Mouse (Mus musculus): ENCODE data around the gene Cys1. TPM values are rescaled to one million over a fixed set of nuclear protein-coding genes. Genes with fewer than 3 reads are reported as not detected.

Gene Cys1
- polyA plus RNA-seq, 1 experiment from 2014 or later = 1.0 TPM

- WGBS = 83% methylated on average over 4 of the region's 4 CpGs
- ATAC-seq (ENCODE audit: insufficient number of reproducible peaks, low FRiP score) = no peak
- H3K9me3 ChIP-seq (replicated peaks) = no peaks in the 10 kb centered on the region
- H3K4me3 ChIP-seq = no peak overlapping the region
- H3K4me2 ChIP-seq = no peak overlapping the region
- peaks cover 25% of the 10 kb centered on the region for H3K4me1 ChIP-seq (replicated peaks)
- H3K9ac ChIP-seq = no peak overlapping the region
- H3K36me3 ChIP-seq = peaks cover 62% of the 10 kb centered on the region
- H3K27me3 ChIP-seq (replicated peaks) = no peaks in the 10 kb centered on the region
- H3K27ac ChIP-seq (ENCODE audit: poor library complexity, severe bottlenecking) = no peak overlapping the region
Measured at GRCm38 (mm10) chr12:24661100-24661499, 20.5 kb downstream of the Cys1 start.

DNA sequence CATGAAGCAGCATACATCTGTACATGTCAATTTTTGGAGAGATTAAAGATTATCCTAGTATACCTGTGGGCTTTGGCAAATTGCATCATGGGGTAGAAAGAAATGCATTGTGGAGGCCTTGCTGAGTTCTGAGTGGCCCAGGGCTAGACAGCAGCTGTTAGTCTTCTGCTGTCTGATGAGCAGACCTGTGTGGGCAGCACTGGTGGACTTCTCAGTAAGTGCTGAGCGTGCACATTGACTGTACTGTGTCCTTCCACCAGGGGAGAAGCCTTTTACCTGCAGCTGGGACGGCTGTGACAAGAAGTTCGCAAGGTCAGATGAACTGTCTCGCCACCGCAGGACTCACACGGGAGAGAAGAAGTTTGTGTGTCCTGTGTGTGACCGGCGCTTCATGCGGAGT lies 21.7 kb downstream of the Cys1 start:
- ATAC-seq (ENCODE audit: insufficient number of reproducible peaks, low FRiP score) = no peak

DNA sequence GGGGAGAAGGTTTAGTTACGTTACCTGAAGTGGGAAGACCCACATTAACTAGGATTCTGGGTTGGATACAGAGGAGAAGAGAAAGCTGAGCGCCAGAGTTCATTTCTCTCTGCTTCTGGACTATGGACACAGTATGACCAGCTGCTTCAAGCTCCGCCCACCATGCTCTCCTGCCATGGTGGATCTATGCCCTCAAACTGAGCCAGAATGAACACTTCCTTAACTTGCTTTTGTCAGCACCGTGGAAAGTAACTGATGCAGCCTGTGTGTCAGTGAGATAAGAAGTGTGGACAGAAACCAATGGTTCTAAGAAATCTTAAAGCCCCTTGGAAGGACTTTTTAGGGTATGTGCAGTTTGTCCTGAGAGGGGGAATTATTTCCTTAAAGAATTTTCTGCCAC lies 22.6 kb downstream of the Cys1 start:
- no peak overlapping the region for H3K9ac ChIP-seq
- no peaks in the 10 kb centered on the region for H3K27me3 ChIP-seq (replicated peaks)
- no peak for ATAC-seq (ENCODE audit: insufficient number of reproducible peaks, low FRiP score)
- no peaks in the 10 kb centered on the region for H3K9me3 ChIP-seq (replicated peaks)
- peaks cover 29% of the 10 kb centered on the region for H3K4me1 ChIP-seq (replicated peaks)
- H3K4me2 ChIP-seq = no peak overlapping the region
- H3K36me3 ChIP-seq = peaks cover 83% of the 10 kb centered on the region
- H3K27ac ChIP-seq (ENCODE audit: poor library complexity, severe bottlenecking) = no peak overlapping the region
- H3K4me3 ChIP-seq = no peak overlapping the region
- 76% methylated on average over 4 of the region's 4 CpGs for WGBS

More for the DNA sequence above, 21.7 kb downstream of the Cys1 start:
- Histone ChIP-seq H3K27ac (ENCODE audit: poor library complexity, severe bottlenecking) (no peak overlapping the region), H3K9ac (no peak overlapping the region), H3K9me3 (replicated peaks) (no peaks in the 10 kb centered on the region), H3K27me3 (replicated peaks) (no peaks in the 10 kb centered on the region), H3K36me3 (peaks cover 73% of the 10 kb centered on the region), H3K4me3 (no peak overlapping the region), H3K4me1 (replicated peaks) (peaks cover 26% of the 10 kb centered on the region), H3K4me2 (no peak overlapping the region)
- WGBS = 91% methylated on average over 9 of the region's 9 CpGs

DNA sequence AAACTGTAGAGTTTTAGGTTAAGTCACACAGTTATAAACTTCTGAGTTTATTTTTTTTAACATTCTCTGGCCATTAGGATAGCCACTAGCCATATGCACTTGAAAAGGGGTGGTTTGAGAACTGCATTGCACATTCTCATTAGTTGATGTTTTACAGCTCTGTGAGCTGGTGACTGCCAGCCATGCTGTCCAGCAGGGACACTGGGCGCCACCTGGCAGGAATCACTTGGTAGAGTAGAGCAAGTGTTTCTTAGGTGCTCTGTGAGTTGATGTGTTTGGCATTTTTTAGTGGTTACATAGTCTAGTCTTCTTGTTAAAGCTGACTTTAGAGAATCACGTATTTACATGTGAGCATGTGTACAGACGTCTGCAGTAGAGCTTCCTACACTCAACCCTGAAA lies 25.2 kb downstream of the Cys1 start:
- H3K9ac ChIP-seq = 0 out of 2 replicates have a peak overlapping the region, but pooled peaks have one; percentile 11
- ATAC-seq (ENCODE audit: insufficient number of reproducible peaks, low FRiP score) = no peak
- H3K36me3 ChIP-seq = peaks cover 70% of the 10 kb centered on the region

GRCm38 (mm10) chr12:24654065-24654862 lies 27.3 kb downstream of the Cys1 start:
- H3K9ac ChIP-seq = no peak overlapping the region
- no peaks in the 10 kb centered on the region for H3K9me3 ChIP-seq (replicated peaks)
- 85% methylated on average over 16 of the region's 16 CpGs for WGBS
- H3K27ac ChIP-seq (ENCODE audit: poor library complexity, severe bottlenecking) = no peak overlapping the region
- peaks cover 58% of the 10 kb centered on the region for H3K4me1 ChIP-seq (replicated peaks)
- H3K27me3 ChIP-seq (replicated peaks) = no peaks in the 10 kb centered on the region
- ATAC-seq (ENCODE audit: insufficient number of reproducible peaks, low FRiP score) = no peak
- no peak overlapping the region for H3K4me3 ChIP-seq
- no peak overlapping the region for H3K4me2 ChIP-seq
- H3K36me3 ChIP-seq = peaks cover 54% of the 10 kb centered on the region

More for the DNA sequence above, 25.2 kb downstream of the Cys1 start:
- H3K4me1 ChIP-seq (replicated peaks) = peaks cover 47% of the 10 kb centered on the region
- H3K4me2 ChIP-seq = no peak overlapping the region
- H3K4me3 ChIP-seq = no peak overlapping the region
- no peaks in the 10 kb centered on the region for H3K27me3 ChIP-seq (replicated peaks)
- WGBS = 83% methylated on average over 3 of the region's 3 CpGs
- no peak overlapping the region for H3K27ac ChIP-seq (ENCODE audit: poor library complexity, severe bottlenecking)
- no peaks in the 10 kb centered on the region for H3K9me3 ChIP-seq (replicated peaks)

DNA sequence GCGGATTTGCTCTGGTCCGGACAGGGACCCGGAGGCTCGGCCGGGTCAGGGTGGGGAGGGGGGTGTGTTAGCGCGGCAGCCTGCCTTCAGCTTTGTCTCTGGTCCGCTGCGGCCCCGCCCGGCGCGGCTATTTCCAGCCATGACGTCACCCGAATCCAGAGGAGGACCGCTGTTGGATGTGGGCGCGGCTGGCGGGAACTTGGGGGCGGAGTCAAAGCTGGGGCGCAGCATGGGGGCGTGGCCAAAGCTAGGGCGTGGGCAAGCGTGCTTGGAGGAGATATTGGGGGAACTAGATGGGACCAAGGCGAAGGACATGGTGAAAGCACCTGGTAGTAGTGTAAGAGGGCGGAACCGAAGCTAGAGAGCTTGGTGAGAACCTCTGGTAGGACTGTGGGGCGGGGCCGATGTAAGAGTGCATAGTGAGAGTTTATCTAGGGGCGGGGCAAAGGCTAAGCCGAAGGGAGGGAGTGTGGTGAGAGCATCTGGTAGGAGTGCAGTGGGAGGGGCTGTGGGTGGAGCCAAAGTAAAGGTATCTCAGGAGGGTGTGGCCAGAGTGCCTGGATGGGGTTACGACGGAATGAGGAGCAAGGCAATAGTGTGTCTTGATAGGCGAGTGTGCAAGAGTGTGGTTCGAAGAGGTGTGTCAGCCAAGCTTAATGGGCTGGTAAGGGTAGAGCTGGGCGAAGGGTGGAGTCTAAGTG lies 29.8 kb downstream of the Cys1 start:
- Histone ChIP-seq H3K9ac (peak overlapping the region; percentile 93), H3K4me2 (peak overlapping the region; percentile 80), H3K27me3 (replicated peaks) (no peaks in the 10 kb centered on the region), H3K4me3 (peak overlapping the region; percentile 80), H3K27ac (ENCODE audit: poor library complexity, severe bottlenecking) (peak overlapping the region; percentile 96), H3K36me3 (peaks cover 33% of the 10 kb centered on the region), H3K9me3 (replicated peaks) (no peaks in the 10 kb centered on the region), H3K4me1 (replicated peaks) (peaks cover 40% of the 10 kb centered on the region)
- 1% methylated on average over 36 of the region's 36 CpGs for WGBS
- ATAC-seq (ENCODE audit: insufficient number of reproducible peaks, low FRiP score) = peak; percentile 87

- H3K4me2 ChIP-seq = peak within 1 kb of the TSS; percentile 80
- no peaks in the 10 kb centered on the region for H3K27me3 ChIP-seq (replicated peaks)
- H3K9me3 ChIP-seq (replicated peaks) = no peaks in the 10 kb centered on the region
- under 1% methylated on average over 64 of the region's 68 CpGs for WGBS
- peak; percentile 95 for ATAC-seq (ENCODE audit: insufficient number of reproducible peaks, low FRiP score)
- peak within 1 kb of the TSS; percentile 93 for H3K9ac ChIP-seq
- H3K36me3 ChIP-seq = peaks cover 26% of the 10 kb centered on the region
- peak within 1 kb of the TSS; percentile 96 for H3K27ac ChIP-seq (ENCODE audit: poor library complexity, severe bottlenecking)
- H3K4me1 ChIP-seq (replicated peaks) = peaks cover 35% of the 10 kb centered on the region
- peak within 1 kb of the TSS; percentile 80 for H3K4me3 ChIP-seq
Measured at GRCm38 (mm10) chr12:24651063-24651557, 30.5 kb downstream of the Cys1 start, which contains the start of gene Klf11. TSS of gene Klf11 (plus strand) at chr12:24651274.

DNA sequence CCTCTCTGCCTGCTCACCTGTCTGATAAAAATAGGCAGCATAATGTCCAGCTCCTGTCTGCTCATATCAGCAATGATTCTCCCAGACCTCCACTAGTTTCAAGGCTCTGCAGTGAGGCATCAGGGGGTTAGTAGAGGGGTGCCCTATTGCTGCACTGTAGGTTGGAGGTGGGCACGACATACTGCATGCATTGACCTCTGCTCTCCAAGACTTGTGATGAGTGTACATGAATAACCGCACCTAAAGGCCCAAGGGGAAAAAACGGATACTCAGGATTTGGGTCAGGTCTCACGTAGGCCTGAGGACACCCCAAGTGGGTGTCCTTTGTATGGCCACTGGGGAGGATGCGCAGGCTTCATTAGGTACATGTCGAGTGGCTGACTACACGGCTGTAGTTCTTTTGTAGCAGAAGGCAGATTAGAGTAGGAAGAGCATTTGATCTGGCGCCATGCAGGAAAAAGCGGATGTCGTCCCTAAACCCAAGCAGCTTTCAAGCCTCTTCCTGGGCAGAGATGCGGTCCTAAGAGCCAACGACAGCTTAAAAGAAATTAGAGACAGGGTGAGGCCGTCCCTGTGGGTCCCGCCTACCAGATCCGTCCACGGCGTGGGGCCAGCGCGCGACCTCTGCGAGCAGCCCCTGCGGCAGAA lies 31.1 kb downstream of the Cys1 start:
- Histone ChIP-seq H3K9ac (peak overlapping the region; percentile 58), H3K36me3 (peaks cover 20% of the 10 kb centered on the region), H3K4me2 (peak overlapping the region; percentile 66), H3K4me1 (replicated peaks) (peaks cover 35% of the 10 kb centered on the region), H3K4me3 (peak overlapping the region; percentile 80), H3K9me3 (replicated peaks) (no peaks in the 10 kb centered on the region), H3K27ac (ENCODE audit: poor library complexity, severe bottlenecking) (peak overlapping the region; percentile 85), H3K27me3 (replicated peaks) (no peaks in the 10 kb centered on the region)
- WGBS = 4% methylated on average over 22 of the region's 22 CpGs
- ATAC-seq (ENCODE audit: insufficient number of reproducible peaks, low FRiP score) = 0 out of 2 replicates have a peak, but pooled peaks have one; percentile 0

- H3K27me3 ChIP-seq (replicated peaks) = no peaks in the 10 kb centered on the region
- WGBS = 83% methylated on average over 1 of the region's 1 CpGs
- H3K27ac ChIP-seq (ENCODE audit: poor library complexity, severe bottlenecking) = no peak overlapping the region
- no peaks in the 10 kb centered on the region for H3K36me3 ChIP-seq
- H3K9ac ChIP-seq = no peak overlapping the region
- H3K9me3 ChIP-seq (replicated peaks) = no peaks in the 10 kb centered on the region
- no peak for ATAC-seq (ENCODE audit: insufficient number of reproducible peaks, low FRiP score)
- no peak overlapping the region for H3K4me3 ChIP-seq
- no peak overlapping the region for H3K4me2 ChIP-seq
- peaks cover 31% of the 10 kb centered on the region for H3K4me1 ChIP-seq (replicated peaks)
Measured at GRCm38 (mm10) chr12:24648094-24648493, 33.5 kb downstream of the Cys1 start.

DNA sequence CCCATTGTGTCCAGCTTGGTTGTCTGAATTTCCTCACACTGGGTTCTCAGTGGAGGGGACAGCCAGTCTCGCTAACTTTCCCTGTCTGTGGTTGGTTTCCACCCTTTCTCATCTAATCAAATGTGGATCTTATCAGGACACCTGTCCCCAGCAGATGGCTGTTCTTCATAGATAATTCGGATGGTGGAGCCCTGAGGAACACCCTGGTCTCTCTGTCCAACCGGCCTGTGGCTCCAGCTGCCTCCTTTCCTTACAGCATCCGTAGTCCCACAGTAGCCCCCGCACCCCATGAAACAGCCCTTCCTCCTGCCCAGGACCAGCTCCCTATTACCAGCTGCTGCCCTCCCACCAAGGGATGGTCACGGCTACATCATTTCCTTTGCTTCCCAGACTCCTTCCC lies 35.7 kb downstream of the Cys1 start:
- no peak for ATAC-seq (ENCODE audit: insufficient number of reproducible peaks, low FRiP score)
- H3K36me3 ChIP-seq = no peaks in the 10 kb centered on the region
- H3K4me3 ChIP-seq = no peak overlapping the region
- peaks cover 28% of the 10 kb centered on the region for H3K4me1 ChIP-seq (replicated peaks)
- WGBS = 51% methylated on average over 6 of the region's 6 CpGs
- H3K27me3 ChIP-seq (replicated peaks) = no peaks in the 10 kb centered on the region
- H3K9me3 ChIP-seq (replicated peaks) = no peaks in the 10 kb centered on the region
- no peak overlapping the region for H3K9ac ChIP-seq
- H3K27ac ChIP-seq (ENCODE audit: poor library complexity, severe bottlenecking) = no peak overlapping the region
- no peak overlapping the region for H3K4me2 ChIP-seq

- H3K4me2 ChIP-seq = no peak overlapping the region
- H3K9me3 ChIP-seq (replicated peaks) = no peaks in the 10 kb centered on the region
- no peak overlapping the region for H3K9ac ChIP-seq
- H3K4me3 ChIP-seq = no peak overlapping the region
- H3K27me3 ChIP-seq (replicated peaks) = no peaks in the 10 kb centered on the region
- ATAC-seq (ENCODE audit: insufficient number of reproducible peaks, low FRiP score) = peak; percentile 81; the same call in 1 of the 2 replicates
- no peaks in the 10 kb centered on the region for H3K36me3 ChIP-seq
- 0 out of 2 replicates have a peak, but pooled peaks cover 17% of the 10 kb centered on the region for H3K4me1 ChIP-seq (replicated peaks)
- WGBS = 37% methylated on average over 1 of the region's 1 CpGs
- no peak overlapping the region for H3K27ac ChIP-seq (ENCODE audit: poor library complexity, severe bottlenecking)
Measured at GRCm38 (mm10) chr12:24644125-24644571, 37.5 kb downstream of the Cys1 start.

Data from heart, embryonic 12.5 days (tissue).